Mouse (Mus musculus): ENCODE results near the gene Cic. TPM values are rescaled to one million over a fixed set of nuclear protein-coding genes. Genes with fewer than 3 reads are reported as not detected.
A peak's percentile ranks its signal among the peaks of the same experiment; 100 is the strongest.

Cic gene
- total RNA-seq, 2 experiments from 2014 or later = 96.8 to 123 TPM

- DNase-seq (ENCODE audit: low spot score in 2 of 2) = peak in 1 of 2 experiments; percentile 7
Observed at GRCm38 (mm10) chr7:25281166-25281733, 13.7 kb downstream of the Cic start.

- DNase-seq (ENCODE audit: low spot score in 2 of 2) = peak; percentile 96 to 97
Observed at GRCm38 (mm10) chr7:25281734-25282601, 14.5 kb downstream of the Cic start.

- DNase-seq (ENCODE audit: low spot score in 2 of 2) = peak; percentile 56 to 61
Observed at GRCm38 (mm10) chr7:25282731-25283211, 15.3 kb downstream of the Cic start.

GRCm38 (mm10) chr7:25283637-25284036, 16.1 kb downstream of the Cic start:
- no peak for DNase-seq (ENCODE audit: low spot score in 2 of 2)

- no peak for DNase-seq (ENCODE audit: low spot score in 2 of 2)
Observed at GRCm38 (mm10) chr7:25284171-25284570, 16.7 kb downstream of the Cic start.

- peak in 1 of 2 experiments; percentile 38 for DNase-seq (ENCODE audit: low spot score in 2 of 2)
Observed at GRCm38 (mm10) chr7:25284766-25285165, 17.3 kb downstream of the Cic start.

GRCm38 (mm10) chr7:25285511-25286238, 18.2 kb downstream of the Cic start:
- peak in 1 of 2 experiments; percentile 23 for DNase-seq (ENCODE audit: low spot score in 2 of 2)

- DNase-seq (ENCODE audit: low spot score in 2 of 2) = no peak
Observed at GRCm38 (mm10) chr7:25286989-25287388, 19.5 kb downstream of the Cic start.

GRCm38 (mm10) chr7:25288011-25288410, 20.5 kb downstream of the Cic start:
- DNase-seq (ENCODE audit: low spot score in 2 of 2) = no peak

GRCm38 (mm10) chr7:25288721-25289120, 21.2 kb downstream of the Cic start:
- no peak for DNase-seq (ENCODE audit: low spot score in 2 of 2)

GRCm38 (mm10) chr7:25289925-25290324, 22.4 kb downstream of the Cic start:
- DNase-seq (ENCODE audit: low spot score in 2 of 2) = no peak

- no peak for DNase-seq (ENCODE audit: low spot score in 2 of 2)
Observed at GRCm38 (mm10) chr7:25290463-25290862, 23.0 kb downstream of the Cic start.

- peak in 1 of 2 experiments; percentile 53 for DNase-seq (ENCODE audit: low spot score in 2 of 2)
Observed at GRCm38 (mm10) chr7:25290911-25291310, 23.4 kb downstream of the Cic start.

- no peak for DNase-seq (ENCODE audit: low spot score in 2 of 2)
Observed at GRCm38 (mm10) chr7:25292107-25292506, 24.6 kb downstream of the Cic start.

GRCm38 (mm10) chr7:25293191-25293739, 25.8 kb downstream of the Cic start:
- DNase-seq (ENCODE audit: low spot score in 2 of 2) = no peak

- DNase-seq (ENCODE audit: low spot score in 2 of 2) = no peak
Observed at GRCm38 (mm10) chr7:25294495-25294894, 27.0 kb downstream of the Cic start.

- no peak for DNase-seq (ENCODE audit: low spot score in 2 of 2)
Observed at GRCm38 (mm10) chr7:25294960-25295722, 27.6 kb downstream of the Cic start.

- DNase-seq (ENCODE audit: low spot score in 2 of 2) = peak in 1 of 2 experiments; percentile 39
Observed at GRCm38 (mm10) chr7:25296945-25297453, 29.5 kb downstream of the Cic start.

GRCm38 (mm10) chr7:25297454-25298325, 30.2 kb downstream of the Cic start, which contains the start of gene Pafah1b3:
Gene Pafah1b3 (minus strand): TSS chr7:25297986.
- DNase-seq (ENCODE audit: low spot score in 2 of 2) = peak; percentile 55 to 66
